ENCODE assay signal across 9 mouse cellular contexts in genomic region chr9:123258796-123259195, GRCm38 (mm10). TPM values are rescaled to one million over a fixed set of nuclear protein-coding genes. Genes with fewer than 3 reads are reported as not detected.
DNase-seq lines count a peak whose midpoint lies in the region; ATAC-seq and TF ChIP-seq lines count a peak whose summit lies in the region.
"Had no signal": no experiment of that assay in that cellular context is flagged by ENCODE, and none has a peak within 500 bp of the region (broad histone marks: within the 10 kb centered on the region; RNA-seq: fewer than 3 reads in every experiment).

No protein-coding gene starts in this region.

- no peak overlapping the region for H3K4me2 ChIP-seq in heart, postnatal 0 days (ENCODE audit: low read depth, low read length)
- no peak overlapping the region for H3K4me2 ChIP-seq in heart, embryonic 12.5 days
- peak overlapping the region; percentile 87 for H3K4me2 ChIP-seq in forebrain, embryonic 14.5 days (ENCODE audit: low read length)
- peak overlapping the region; percentile 6; the same call in 1 of the 2 replicates for H3K4me2 ChIP-seq in midbrain, embryonic 11.5 days

- H3K27ac ChIP-seq in heart, postnatal 0 days (ENCODE audit: low read depth), result no peak overlapping the region
- no peak overlapping the region for H3K27ac ChIP-seq in heart, embryonic 12.5 days (ENCODE audit: poor library complexity, severe bottlenecking)
- H3K27ac ChIP-seq in forebrain, embryonic 14.5 days (ENCODE audit: low read depth, low read length), result no peak overlapping the region
- H3K27ac ChIP-seq in midbrain, embryonic 11.5 days (ENCODE audit: low read depth, low read length), result no peak overlapping the region

- H3K9me3 ChIP-seq in heart, postnatal 0 days (replicated peaks; ENCODE audit: control insufficient read depth, low read length), result no peaks in the 10 kb centered on the region
- H3K9me3 ChIP-seq in heart, embryonic 12.5 days (replicated peaks), result no peaks in the 10 kb centered on the region
- H3K9me3 ChIP-seq in forebrain, embryonic 14.5 days (replicated peaks; ENCODE audit: control insufficient read depth, low read length), result no peaks in the 10 kb centered on the region
- H3K9me3 ChIP-seq in midbrain, embryonic 11.5 days (ENCODE audit: control insufficient read depth, low read length), result no peaks in the 10 kb centered on the region

- H3K4me3 ChIP-seq in heart, postnatal 0 days (ENCODE audit: low read depth, low read length), result 0 out of 2 replicates have a peak overlapping the region, but pooled peaks have one; percentile 66
- H3K4me3 ChIP-seq in heart, embryonic 12.5 days, result no peak overlapping the region
- H3K4me3 ChIP-seq in forebrain, embryonic 14.5 days (ENCODE audit: low read depth, low read length), result peak overlapping the region; percentile 63
- H3K4me3 ChIP-seq in midbrain, embryonic 11.5 days (ENCODE audit: low read depth, low read length), result 0 out of 2 replicates have a peak overlapping the region, but pooled peaks have one; percentile 53

- no peaks in the 10 kb centered on the region for H3K36me3 ChIP-seq in heart, postnatal 0 days (replicated peaks; ENCODE audit: control insufficient read depth, insufficient read depth, low read length)
- no peaks in the 10 kb centered on the region for H3K36me3 ChIP-seq in heart, embryonic 12.5 days
- no peaks in the 10 kb centered on the region for H3K36me3 ChIP-seq in forebrain, embryonic 14.5 days (ENCODE audit: control insufficient read depth, insufficient read depth, low read length)
- no peaks in the 10 kb centered on the region for H3K36me3 ChIP-seq in midbrain, embryonic 11.5 days (ENCODE audit: control insufficient read depth, insufficient read depth, low read length)

- TF ChIP-seq EP300 in heart, postnatal 0 days (IDR thresholded peaks at IDR 0.05; ENCODE audit: low read depth), result no peak

- no peak for TF ChIP-seq POLR2A in brain, embryonic 14.5 days (IDR thresholded peaks at IDR 0.05; ENCODE audit: borderline replicate concordance, extremely low read depth, insufficient read depth, insufficient read length, poor library complexity, severe bottlenecking)

- no peak for TF ChIP-seq CTCF in heart, postnatal 0 days (IDR thresholded peaks at IDR 0.05; ENCODE audit: low read depth)
- no peak for TF ChIP-seq CTCF in brain, embryonic 14.5 days (IDR thresholded peaks at IDR 0.05; ENCODE audit: borderline replicate concordance, extremely low read depth, insufficient read depth, insufficient read length)

- H3K27me3 ChIP-seq in heart, postnatal 0 days (ENCODE audit: control insufficient read depth, insufficient read depth, low read length), result peaks cover 20% of the 10 kb centered on the region
- peaks cover 46% of the 10 kb centered on the region for H3K27me3 ChIP-seq in heart, embryonic 12.5 days (replicated peaks)
- H3K27me3 ChIP-seq in forebrain, embryonic 14.5 days (replicated peaks; ENCODE audit: control insufficient read depth, insufficient read depth, low read length), result peaks cover 11% of the 10 kb centered on the region; the same call in 1 of the 2 replicates
- H3K27me3 ChIP-seq in midbrain, embryonic 11.5 days (ENCODE audit: control insufficient read depth, insufficient read depth, low read length), result peaks cover 8% of the 10 kb centered on the region; the same call in 1 of the 2 replicates

- 50% methylated on average over 10 of the region's 10 CpGs for WGBS in heart, postnatal 0 days
- WGBS in heart, embryonic 12.5 days, result 40% methylated on average over 10 of the region's 10 CpGs
- 26% methylated on average over 10 of the region's 10 CpGs for WGBS in forebrain, embryonic 14.5 days
- WGBS in midbrain, embryonic 11.5 days, result 34% methylated on average over 10 of the region's 10 CpGs

- no peak for ATAC-seq in heart, postnatal 0 days (ENCODE audit: insufficient read depth, low read depth)
- ATAC-seq in heart, embryonic 12.5 days (ENCODE audit: insufficient number of reproducible peaks, low FRiP score), result no peak
- no peak for ATAC-seq in forebrain, embryonic 14.5 days
- ATAC-seq in midbrain, embryonic 11.5 days (ENCODE audit: low FRiP score), result no peak

- peaks cover 4% of the 10 kb centered on the region; the same call in 1 of the 2 replicates for H3K4me1 ChIP-seq in heart, postnatal 0 days (ENCODE audit: control insufficient read depth, insufficient read depth)
- H3K4me1 ChIP-seq in heart, embryonic 12.5 days (replicated peaks), result peaks cover 3% of the 10 kb centered on the region; the same call in 1 of the 2 replicates
- H3K4me1 ChIP-seq in forebrain, embryonic 14.5 days (ENCODE audit: control insufficient read depth, insufficient read depth, low read length), result 0 out of 2 replicates have a peak, but pooled peaks cover 3% of the 10 kb centered on the region
- peaks cover 2% of the 10 kb centered on the region for H3K4me1 ChIP-seq in midbrain, embryonic 11.5 days (ENCODE audit: control insufficient read depth, insufficient read depth, low read length)

- no peak overlapping the region for H3K9ac ChIP-seq in heart, postnatal 0 days (replicated peaks; ENCODE audit: low read depth, low read length)
- H3K9ac ChIP-seq in heart, embryonic 12.5 days, result no peak overlapping the region
- peak overlapping the region; percentile 13; the same call in 1 of the 2 replicates for H3K9ac ChIP-seq in forebrain, embryonic 14.5 days (ENCODE audit: low read length)
- no peak overlapping the region for H3K9ac ChIP-seq in midbrain, embryonic 11.5 days (ENCODE audit: low read length)

- DNase-seq in heart, postnatal 0 days (ENCODE audit: low spot score), result no peak
- peak; percentile 53 for DNase-seq in brain, embryonic 14.5 days (ENCODE audit: low read depth)
- DNase-seq in forebrain, embryonic 14.5 days (ENCODE audit: low spot score), result peak; percentile 41
- DNase-seq in midbrain, embryonic 11.5 days (ENCODE audit: low spot score, missing footprints), result peak; percentile 85
- DNase-seq in Muller cell, postnatal 12 days (ENCODE audit: inconsistent ontology term), result no peak
- no peak for DNase-seq in gastrocnemius, postnatal 25 days
- DNase-seq in retina, embryonic 14.5 days (ENCODE audit: low spot score), result no peak

RNA-seq across cellular contexts. Expression of gene Tmem158, which starts 1.8 kb away (rescaled TPM):
- 34.3 and 34.7 TPM in 2 replicates for total RNA-seq in heart, postnatal 0 days (2014; rRNA removed; ENCODE audit: low replicate concordance)
- 8.6 and 8.9 TPM in 2 replicates for polyA plus RNA-seq in heart, postnatal 0 days (2015; fragmentation: Nextera tagmentation; extraction: Ambion mirVana)
- polyA plus RNA-seq in heart, embryonic 12.5 days (2016; fragmentation: Nextera tagmentation; extraction: Ambion mirVana), result 5.1 and 8.1 TPM in 2 replicates
- polyA plus RNA-seq in brain, embryonic 14.5 days (2012; rRNA removed), result 47.3 and 54.0 TPM in 2 replicates
- polyA plus RNA-seq in forebrain, embryonic 14.5 days (2014; fragmentation: Nextera tagmentation; extraction: Ambion mirVana), result 18.5 and 18.7 TPM in 2 replicates
- polyA plus RNA-seq in midbrain, embryonic 11.5 days (2014; fragmentation: Nextera tagmentation; extraction: Ambion mirVana), result 4.6 and 7.0 TPM in 2 replicates
- 1 to 10 TPM in 1 of 2 experiments, under 1 TPM in 1; 1.00 to 3.1 TPM for total RNA-seq in gastrocnemius, postnatal 25 days (2021)

RNA-seq across cellular contexts. Expression of gene Cdcp1, which starts 43.0 kb away (rescaled TPM):
- total RNA-seq in heart, postnatal 0 days (2014; rRNA removed; ENCODE audit: low replicate concordance), result 0.35 and 2.7 TPM in 2 replicates
- 0.04 and 0.15 TPM in 2 replicates for polyA plus RNA-seq in heart, postnatal 0 days (2015; fragmentation: Nextera tagmentation; extraction: Ambion mirVana)
- polyA plus RNA-seq in heart, embryonic 12.5 days (2016; fragmentation: Nextera tagmentation; extraction: Ambion mirVana), result 0.09 and 0.18 TPM in 2 replicates
- 0.59 and 0.60 TPM in 2 replicates for polyA plus RNA-seq in brain, embryonic 14.5 days (2012; rRNA removed)
- polyA plus RNA-seq in forebrain, embryonic 14.5 days (2014; fragmentation: Nextera tagmentation; extraction: Ambion mirVana), result 0.05 and 0.06 TPM in 2 replicates
- 0.11 and 0.29 TPM in 2 replicates for polyA plus RNA-seq in midbrain, embryonic 11.5 days (2014; fragmentation: Nextera tagmentation; extraction: Ambion mirVana)
- total RNA-seq in gastrocnemius, postnatal 25 days (2021), result not detected
- polyA plus RNA-seq: erythroblast, embryonic 14.5 days had no signal

Comparison
In these comparisons a context has a peak if more than half of its experiments do, and no peak if none do; other contexts are left out.
1. DNase-seq: peak in brain, embryonic 14.5 days (single experiment), forebrain, embryonic 14.5 days (single experiment) and midbrain, embryonic 11.5 days (single experiment); none in heart, postnatal 0 days (single experiment), Muller cell, postnatal 12 days (single experiment), gastrocnemius, postnatal 25 days (single experiment) and retina, embryonic 14.5 days (single experiment).
2. H3K4me2 ChIP-seq: peak in forebrain, embryonic 14.5 days (single experiment) and midbrain, embryonic 11.5 days (single experiment); none in heart, postnatal 0 days (single experiment) and heart, embryonic 12.5 days (single experiment).